Mouse (Mus musculus) bone marrow, adult 2 months (tissue): ENCODE data around the gene Shmt1.

ENCODE experiments used
- CTCF ChIP-seq: fragments of 200-500 bp; IDR thresholded peaks from 2 replicates; pipeline ENCODE4 v1.5.1; 2011; ENCODE audit warnings: low read length, control low read depth; ENCODE audit not compliant: control insufficient read depth, insufficient read depth
- POLR2A ChIP-seq: fragments of 200-500 bp; IDR thresholded peaks from 2 replicates; pipeline ENCODE4 v1.6.1; 2011; ENCODE audit warnings: low read depth, mild to moderate bottlenecking, control low read depth, low read length, borderline replicate concordance; ENCODE audit not compliant: control insufficient read depth

DNA sequence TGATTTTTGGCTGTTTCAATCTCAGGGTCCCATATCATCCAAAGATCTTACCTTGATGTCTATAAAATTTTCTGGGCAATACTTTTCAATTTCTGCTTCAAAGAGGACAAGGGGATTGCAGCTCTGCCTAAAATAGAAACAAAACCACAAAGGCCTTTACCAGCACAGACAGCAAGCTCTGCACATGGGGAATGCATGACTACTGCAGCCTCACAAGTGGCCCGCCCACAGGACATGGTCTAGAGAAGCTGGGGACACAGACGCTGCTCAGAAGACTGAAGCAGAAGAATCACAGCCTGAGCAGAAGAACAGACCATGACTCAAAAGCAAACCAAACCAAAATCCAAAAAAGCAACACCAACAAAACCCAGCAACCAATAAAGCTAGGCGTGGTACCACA lies 49.8 kb downstream of the Shmt1 start:
- TF ChIP-seq CTCF, result no peak
- TF ChIP-seq POLR2A, result no peak
